Mouse (Mus musculus) liver, embryonic 13.5 days (tissue): ENCODE measurements around the gene 1500009C09Rik. TPM values are rescaled to one million over a fixed set of nuclear protein-coding genes. Genes with fewer than 3 reads are reported as not detected.

ENCODE experiments used
- ATAC-seq: fragments of 200-750 bp; cut with Nextera tagmentation; 2 replicates; pipeline ENCODE4 v1.8.0; 2017; ENCODE audit warnings: low read depth, mild to moderate bottlenecking, moderate number of reproducible peaks, moderate library complexity
- DNase-seq: peaks from one replicate; pipeline ENCODE4 v3.0.0; 2022
- H3K27ac ChIP-seq: fragments of 300-500 bp; sonication (generic); 2 replicates; pipeline ENCODE4 v1.5.1; 2015; ENCODE audit warnings: moderate library complexity, mild to moderate bottlenecking, inconsistent platforms
- H3K27me3 ChIP-seq: fragments of 300-500 bp; sonication (generic); 2 replicates; pipeline ENCODE4 v1.6.1; 2015; ENCODE audit warnings: mild to moderate bottlenecking, inconsistent platforms
- H3K36me3 ChIP-seq: fragments of 300-500 bp; sonication (generic); 2 replicates; pipeline ENCODE4 v1.6.1; 2015; ENCODE audit warnings: mild to moderate bottlenecking, inconsistent platforms
- H3K4me1 ChIP-seq: fragments of 300-500 bp; sonication (generic); replicated peaks from 2 replicates; pipeline ENCODE4 v1.6.1; 2015; ENCODE audit warnings: inconsistent platforms
- H3K4me2 ChIP-seq: fragments of 300-500 bp; sonication (generic); 2 replicates; pipeline ENCODE4 v1.6.1; 2015; ENCODE audit warnings: inconsistent platforms, mild to moderate bottlenecking, moderate library complexity
- H3K4me3 ChIP-seq: fragments of 300-500 bp; sonication (generic); replicated peaks from 2 replicates; pipeline ENCODE4 v1.5.1; 2015; ENCODE audit warnings: mild to moderate bottlenecking, inconsistent platforms
- H3K9ac ChIP-seq: fragments of 300-500 bp; sonication (generic); 2 replicates; pipeline ENCODE4 v1.6.1; 2015; ENCODE audit warnings: mild to moderate bottlenecking, inconsistent platforms
- H3K9me3 ChIP-seq: fragments of 300-500 bp; sonication (generic); replicated peaks from 2 replicates; pipeline ENCODE4 v1.6.1; 2016; ENCODE audit warnings: inconsistent platforms
- WGBS: fragments of 180-500 bp; shearing (Covaris S2); methylation state at CpG from one replicate; pipeline ENCODE4 v1.1.7; 2015; ENCODE audit not compliant: insufficient replicate concordance; 5-methylcytosine and 5-hydroxymethylcytosine counted together
- polyA plus RNA-seq: library from polyadenylated mRNA; unstranded; fragments of >200 nt; fragmentation: Nextera tagmentation; extraction: Ambion mirVana; gene quantifications from 2 replicates; pipeline ENCODE4 v1.2.1, GENCODE M21; 2015

The 1500009C09Rik gene
- polyA plus RNA-seq = not detected in 2 replicates

DNA sequence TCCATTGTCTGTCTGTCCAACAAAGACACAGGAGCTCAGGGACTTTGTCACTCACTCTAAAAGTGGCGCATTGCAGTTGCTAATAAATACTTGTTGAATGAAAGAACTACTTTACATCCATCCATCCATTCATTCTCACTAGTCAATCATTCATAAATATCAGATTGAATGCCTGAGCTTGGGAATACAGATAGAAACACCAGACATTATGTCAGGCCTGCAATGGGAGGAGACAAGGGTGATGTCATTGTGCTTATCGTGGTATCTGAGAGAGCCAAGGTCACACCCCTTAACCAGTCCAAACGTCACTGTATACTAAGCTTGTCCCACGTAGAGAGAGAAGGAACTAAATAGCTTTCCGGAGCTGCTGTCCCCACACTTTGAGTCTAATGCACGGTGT is at the start of gene 1500009C09Rik:
Gene 1500009C09Rik, plus strand, starts transcription at position 301 of the 400 bp plus-strand sequence.
- DNase-seq = no peak
- Histone ChIP-seq H3K27me3 (peaks cover 22% of the 10 kb centered on the region), H3K9ac (no peak within 1 kb of the TSS), H3K27ac (no peak within 1 kb of the TSS), H3K4me2 (no peak within 1 kb of the TSS), H3K4me3 (no peak within 1 kb of the TSS), H3K9me3 (no peaks in the 10 kb centered on the region; the same call in 1 of the 2 replicates), H3K4me1 (no peaks in the 10 kb centered on the region), H3K36me3 (no peaks in the 10 kb centered on the region)
- WGBS = 56% methylated on average over 6 of the region's 6 CpGs
- ATAC-seq = no peak

DNA sequence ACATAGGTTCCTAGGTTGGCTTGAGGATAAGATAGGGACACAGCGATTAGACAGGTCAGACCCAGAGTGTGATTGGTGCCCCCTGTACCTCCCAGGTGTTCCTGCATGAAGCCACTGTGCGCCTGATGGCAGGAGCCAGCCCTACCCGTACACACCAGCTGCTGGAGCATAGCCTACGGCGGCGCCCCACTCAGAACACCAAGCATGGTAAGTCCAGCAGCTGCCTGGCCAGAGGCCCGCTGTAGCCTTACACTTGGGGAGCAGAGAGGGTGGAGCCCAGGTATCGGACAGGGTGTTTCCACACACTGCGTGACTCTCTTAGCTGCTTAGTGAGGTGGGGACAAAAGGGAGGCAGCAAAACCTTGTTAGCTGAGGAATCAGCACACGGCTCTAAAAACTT is 49.1 kb upstream of the 1500009C09Rik start:
- H3K4me1 ChIP-seq = peaks cover 16% of the 10 kb centered on the region
- no peak overlapping the region for H3K27ac ChIP-seq
- H3K9me3 ChIP-seq = no peaks in the 10 kb centered on the region
- H3K4me3 ChIP-seq = no peak overlapping the region
- DNase-seq (no peak), ATAC-seq (no peak)
- 93% methylated on average over 10 of the region's 10 CpGs for WGBS
- H3K9ac ChIP-seq = no peak overlapping the region
- H3K36me3 ChIP-seq = peaks cover 79% of the 10 kb centered on the region
- peaks cover 27% of the 10 kb centered on the region for H3K27me3 ChIP-seq
- no peak overlapping the region for H3K4me2 ChIP-seq

DNA sequence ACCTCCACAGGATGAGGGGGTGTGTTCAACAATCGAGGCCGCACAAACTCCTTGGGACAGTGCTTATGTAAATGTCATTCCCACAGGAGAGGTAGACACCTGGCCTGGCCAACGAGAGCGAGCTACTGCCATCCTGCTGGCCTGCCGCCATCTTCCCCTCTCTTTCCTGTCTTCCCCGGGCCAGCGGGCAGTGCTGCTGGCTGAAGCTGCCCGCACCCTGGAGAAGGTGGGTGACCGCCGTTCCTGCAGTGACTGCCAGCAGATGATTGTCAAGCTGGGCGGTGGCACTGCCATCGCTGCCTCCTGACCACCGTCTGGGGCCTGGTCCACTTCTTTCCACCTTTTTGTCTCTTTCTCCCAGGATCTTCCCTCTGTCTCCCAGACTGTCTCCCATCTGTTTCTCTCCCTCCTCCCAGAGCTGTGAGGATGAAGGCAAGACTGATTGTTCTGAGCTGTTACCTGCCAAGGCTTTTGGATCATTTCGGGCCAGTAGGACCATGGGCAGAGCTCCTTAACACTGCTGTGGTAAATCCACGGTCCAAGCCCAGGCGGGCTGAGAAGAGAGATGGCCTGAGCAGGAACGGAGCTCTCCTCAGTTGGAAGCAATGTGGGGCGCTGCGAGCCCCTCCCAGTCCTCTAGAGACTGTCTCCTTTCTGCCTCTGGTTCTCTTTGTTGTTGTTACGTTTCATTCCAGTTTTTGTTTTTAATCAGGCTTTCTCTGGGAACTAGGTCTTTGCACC is 48.4 kb upstream of the 1500009C09Rik start:
- H3K27me3 ChIP-seq = peaks cover 34% of the 10 kb centered on the region
- no peak overlapping the region for H3K27ac ChIP-seq
- H3K4me2 ChIP-seq = no peak overlapping the region
- 91% methylated on average over 20 of the region's 20 CpGs for WGBS
- H3K4me1 ChIP-seq = peaks cover 13% of the 10 kb centered on the region
- ATAC-seq (no peak), DNase-seq (no peak)
- H3K9me3 ChIP-seq = no peaks in the 10 kb centered on the region
- no peak overlapping the region for H3K4me3 ChIP-seq
- no peak overlapping the region for H3K9ac ChIP-seq
- peaks cover 72% of the 10 kb centered on the region for H3K36me3 ChIP-seq

DNA sequence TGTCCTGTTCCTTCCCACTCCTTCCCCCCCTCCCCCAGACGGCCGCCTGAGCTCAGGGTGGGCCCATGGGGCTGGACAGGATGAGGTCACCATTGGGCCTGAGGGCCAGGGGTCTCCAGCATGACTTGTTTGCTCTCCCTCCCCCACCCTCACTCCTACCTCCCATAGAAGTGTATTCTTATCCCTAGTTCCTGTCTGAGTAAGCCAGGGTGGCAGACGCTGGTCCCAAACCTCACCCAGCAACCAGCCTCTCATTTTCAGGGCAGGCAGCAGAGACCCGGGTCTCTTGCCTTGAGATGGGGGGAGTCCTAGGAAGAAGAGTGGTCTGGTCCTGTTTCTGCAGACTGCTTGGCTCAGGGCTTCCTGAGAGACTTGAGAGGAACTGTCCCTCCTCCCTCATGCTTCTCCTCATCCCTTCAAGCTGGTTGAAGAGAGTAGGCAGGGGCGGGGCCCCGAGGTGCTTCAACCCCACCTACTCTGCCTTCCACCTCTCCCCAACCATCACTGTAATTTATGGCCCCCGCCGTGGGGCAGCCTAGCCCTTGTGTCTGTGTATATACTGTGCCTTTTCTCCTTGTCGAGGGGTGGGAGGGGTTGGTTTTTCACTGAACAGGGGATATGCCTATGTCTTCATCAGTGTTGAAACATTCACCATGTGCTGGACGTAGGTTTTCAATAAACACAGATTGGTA is 47.4 kb upstream of the 1500009C09Rik start:
- Histone ChIP-seq H3K9me3 (no peaks in the 10 kb centered on the region), H3K27me3 (peaks cover 45% of the 10 kb centered on the region), H3K36me3 (peaks cover 62% of the 10 kb centered on the region), H3K4me1 (peaks cover 12% of the 10 kb centered on the region), H3K4me3 (no peak overlapping the region), H3K9ac (no peak overlapping the region), H3K27ac (no peak overlapping the region), H3K4me2 (no peak overlapping the region)
- WGBS = 66% methylated on average over 10 of the region's 10 CpGs
- DNase-seq (no peak), ATAC-seq (no peak)

DNA sequence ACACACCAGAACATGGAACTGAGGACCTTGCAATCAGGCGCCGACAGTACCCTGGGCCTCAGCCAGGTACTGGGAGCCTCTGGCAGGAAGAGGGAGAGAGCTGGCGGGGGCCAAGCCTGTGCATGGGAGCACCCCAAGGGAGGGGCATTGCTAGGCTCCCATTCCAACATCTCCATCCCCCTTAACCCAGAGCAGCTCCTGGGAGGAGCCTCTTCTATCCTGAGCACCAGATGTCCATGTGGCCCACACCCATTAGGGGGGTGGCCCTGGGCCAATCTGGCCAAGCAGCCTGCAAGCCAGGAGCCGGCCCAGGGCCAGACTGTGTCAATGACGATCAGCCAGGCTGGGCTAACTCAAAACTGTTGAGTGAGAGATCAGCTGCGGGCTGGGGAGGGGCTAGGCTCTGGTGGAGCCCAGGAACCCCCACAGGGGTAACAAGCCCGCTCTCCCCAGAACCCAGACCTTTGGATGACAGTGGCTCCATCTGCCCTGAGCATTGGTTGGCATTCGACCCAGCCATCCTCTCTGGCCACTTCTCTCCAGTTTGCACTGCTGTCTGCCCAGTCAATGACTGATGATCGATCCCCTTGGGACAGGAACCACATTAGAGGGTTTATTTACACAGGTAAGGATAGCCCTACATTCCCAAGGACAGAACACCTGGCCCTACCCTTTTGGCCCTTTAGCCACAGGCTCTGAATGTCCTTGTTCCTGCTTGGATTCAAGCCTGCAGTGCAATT is 45.7 kb upstream of the 1500009C09Rik start:
- Histone ChIP-seq H3K36me3 (peaks cover 46% of the 10 kb centered on the region), H3K27ac (no peak overlapping the region), H3K4me3 (no peak overlapping the region), H3K27me3 (peaks cover 62% of the 10 kb centered on the region), H3K4me1 (peaks cover 13% of the 10 kb centered on the region), H3K9ac (no peak overlapping the region), H3K9me3 (no peaks in the 10 kb centered on the region), H3K4me2 (no peak overlapping the region)
- WGBS = 69% methylated on average over 9 of the region's 9 CpGs
- DNase-seq (no peak), ATAC-seq (peak; percentile 40)

DNA sequence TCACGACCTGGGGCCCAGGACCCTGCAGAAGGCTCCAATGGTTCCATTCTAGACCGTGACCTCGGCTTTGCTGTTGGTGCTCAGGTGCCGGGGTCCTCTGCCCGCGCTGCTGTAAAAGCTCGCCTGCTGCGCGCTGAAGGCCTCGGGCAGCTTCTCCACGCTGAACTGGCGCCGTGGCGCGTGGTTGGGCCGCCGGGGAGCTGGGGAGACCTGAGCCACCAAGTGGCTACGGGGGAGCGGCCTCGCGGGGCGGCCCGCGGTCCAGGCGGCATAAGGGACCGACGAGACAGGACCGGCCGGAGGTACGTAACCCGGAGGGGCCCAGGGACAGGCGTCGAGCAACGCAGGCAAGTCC is 45.1 kb upstream of the 1500009C09Rik start:
- Histone ChIP-seq H3K4me2 (no peak overlapping the region), H3K9ac (no peak overlapping the region), H3K36me3 (peaks cover 41% of the 10 kb centered on the region), H3K27ac (no peak overlapping the region), H3K4me1 (peaks cover 18% of the 10 kb centered on the region), H3K27me3 (peaks cover 67% of the 10 kb centered on the region), H3K9me3 (no peaks in the 10 kb centered on the region), H3K4me3 (no peak overlapping the region)
- no peak for ATAC-seq
- 41% methylated on average over 34 of the region's 34 CpGs for WGBS
- no peak for DNase-seq

DNA sequence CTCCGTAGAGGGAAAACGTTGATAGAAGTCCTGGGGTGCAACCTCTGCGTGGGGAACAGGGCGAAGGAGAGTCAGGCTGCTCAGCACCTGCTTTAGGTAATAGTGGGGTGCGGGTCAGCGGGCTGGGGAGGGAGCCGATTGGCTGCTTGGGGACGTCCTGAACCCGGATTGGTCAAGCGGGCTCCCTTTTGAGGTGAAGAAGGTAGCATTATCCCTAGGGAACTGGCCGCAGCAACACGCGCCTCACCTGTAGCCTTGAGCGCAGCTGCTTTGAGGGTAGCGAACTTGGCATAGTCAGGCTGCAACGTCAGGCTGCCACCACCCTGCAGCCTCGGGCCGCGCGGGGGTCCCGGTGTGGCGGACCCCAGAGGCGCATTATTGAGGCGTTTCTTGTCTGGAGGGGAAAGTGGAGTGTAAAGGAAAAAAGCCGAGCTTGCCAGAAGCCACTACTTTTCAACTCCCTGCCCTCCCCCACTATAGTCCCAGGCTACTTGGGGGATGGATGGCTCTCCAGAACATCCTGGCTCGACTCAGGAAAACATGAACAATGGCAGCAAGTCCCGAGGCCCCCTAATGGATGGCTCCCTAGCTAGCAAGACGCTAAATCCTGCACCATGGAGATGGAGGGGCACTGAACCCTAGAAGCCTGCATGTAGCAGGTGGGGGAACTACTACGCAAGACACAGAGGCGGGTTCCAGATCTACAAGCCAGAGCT is 44.5 kb upstream of the 1500009C09Rik start:
- peaks cover 73% of the 10 kb centered on the region for H3K27me3 ChIP-seq
- WGBS = 45% methylated on average over 30 of the region's 30 CpGs
- H3K4me3 ChIP-seq = no peak overlapping the region
- H3K9ac ChIP-seq = no peak overlapping the region
- no peak for DNase-seq
- no peak for ATAC-seq
- H3K36me3 ChIP-seq = peaks cover 35% of the 10 kb centered on the region
- H3K27ac ChIP-seq = no peak overlapping the region
- H3K4me2 ChIP-seq = no peak overlapping the region
- H3K4me1 ChIP-seq = peaks cover 24% of the 10 kb centered on the region
- no peaks in the 10 kb centered on the region for H3K9me3 ChIP-seq

DNA sequence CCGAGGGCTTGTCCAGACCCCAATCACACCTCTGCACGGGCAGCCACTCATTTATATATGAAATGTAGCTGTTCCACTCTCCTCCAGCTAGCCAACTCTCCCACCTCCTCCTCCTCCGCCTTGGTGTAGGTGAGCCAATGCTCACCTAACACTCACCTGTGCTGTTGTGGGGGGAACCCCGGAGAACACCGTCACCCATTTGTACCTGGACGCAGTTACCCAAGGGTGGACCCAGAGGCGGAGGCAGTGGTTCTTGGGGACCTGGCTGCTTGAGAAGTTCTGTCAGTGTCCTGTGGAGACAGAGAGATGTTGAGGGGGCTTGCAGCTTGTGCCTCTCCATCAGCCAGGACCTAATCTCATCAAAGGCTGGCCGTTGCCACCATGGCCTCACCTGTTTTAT is 43.9 kb upstream of the 1500009C09Rik start:
- no peak overlapping the region for H3K9ac ChIP-seq
- peaks cover 29% of the 10 kb centered on the region for H3K36me3 ChIP-seq
- no peak overlapping the region for H3K27ac ChIP-seq
- 75% methylated on average over 8 of the region's 8 CpGs for WGBS
- H3K27me3 ChIP-seq = peaks cover 79% of the 10 kb centered on the region
- ATAC-seq = no peak
- no peak overlapping the region for H3K4me2 ChIP-seq
- no peak for DNase-seq
- H3K9me3 ChIP-seq = no peaks in the 10 kb centered on the region
- H3K4me1 ChIP-seq = peaks cover 25% of the 10 kb centered on the region
- H3K4me3 ChIP-seq = no peak overlapping the region

DNA sequence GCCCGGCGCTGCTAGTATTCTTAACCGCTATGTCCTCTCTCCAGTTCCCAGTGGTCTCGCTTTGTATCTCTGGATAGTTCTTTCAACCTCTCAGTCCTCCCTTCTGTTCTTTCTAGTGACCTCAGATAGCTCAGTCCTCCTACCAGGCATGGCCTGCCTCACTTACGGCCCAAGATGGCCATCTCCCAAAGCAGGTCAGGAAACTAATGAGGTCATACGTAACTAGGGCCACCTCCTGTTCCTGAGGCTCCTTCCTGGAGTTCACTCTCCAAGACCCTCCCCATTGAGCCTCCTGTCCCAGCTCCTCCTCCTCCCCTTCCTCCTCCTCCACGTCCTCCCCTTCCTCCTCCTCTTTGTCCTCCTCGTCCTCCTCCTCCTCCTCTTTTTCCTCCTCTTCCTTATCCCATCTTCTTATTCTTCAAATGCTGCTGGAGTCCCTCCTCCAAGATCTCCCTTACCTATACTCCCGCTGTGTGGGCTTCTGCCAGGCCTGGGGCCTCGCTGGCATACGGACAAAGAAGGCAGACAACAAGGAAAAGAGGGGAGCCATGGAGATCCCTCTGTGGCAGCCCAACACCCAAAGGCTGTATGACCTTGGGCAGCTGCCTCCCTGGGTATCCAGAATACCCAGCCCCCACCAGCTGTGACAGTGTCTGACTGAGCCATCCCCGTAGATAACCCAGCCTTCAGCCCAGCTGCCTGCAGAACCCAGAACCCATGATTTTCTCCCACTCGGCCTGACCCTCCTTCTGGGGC is 42.7 kb upstream of the 1500009C09Rik start:
- H3K9me3 ChIP-seq = no peaks in the 10 kb centered on the region
- peaks cover 17% of the 10 kb centered on the region for H3K36me3 ChIP-seq
- H3K9ac ChIP-seq = no peak overlapping the region
- no peak overlapping the region for H3K4me3 ChIP-seq
- H3K27me3 ChIP-seq = peaks cover 91% of the 10 kb centered on the region
- DNase-seq (no peak), ATAC-seq (no peak)
- H3K4me2 ChIP-seq = no peak overlapping the region
- H3K4me1 ChIP-seq = peaks cover 25% of the 10 kb centered on the region
- no peak overlapping the region for H3K27ac ChIP-seq
- WGBS = 74% methylated on average over 13 of the region's 13 CpGs

DNA sequence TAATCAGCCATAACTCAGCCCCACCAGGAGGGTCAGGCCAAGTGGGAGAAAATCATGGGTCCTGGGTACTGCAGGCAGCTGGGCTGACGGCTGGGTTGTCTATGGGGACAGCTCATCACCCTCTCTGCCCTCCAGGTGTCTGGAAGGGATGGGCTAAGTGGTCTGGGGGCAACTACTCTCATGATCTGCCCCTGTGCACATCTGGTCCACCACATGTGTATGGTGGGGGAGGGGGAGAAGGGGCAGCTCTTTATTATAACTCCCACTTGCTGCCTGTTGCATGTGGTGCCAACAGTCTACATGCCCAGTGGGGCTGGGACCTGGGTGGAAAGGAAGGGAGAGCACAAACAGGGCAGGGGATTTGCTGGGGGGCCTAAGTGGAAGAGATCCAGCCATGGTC is 41.4 kb upstream of the 1500009C09Rik start:
- DNase-seq = no peak
- no peak overlapping the region for H3K9ac ChIP-seq
- H3K4me1 ChIP-seq = peaks cover 24% of the 10 kb centered on the region
- ATAC-seq = no peak
- peaks cover 4% of the 10 kb centered on the region for H3K36me3 ChIP-seq
- no peaks in the 10 kb centered on the region for H3K9me3 ChIP-seq
- H3K27me3 ChIP-seq = peaks cover 100% of the 10 kb centered on the region
- H3K4me2 ChIP-seq = no peak overlapping the region
- H3K27ac ChIP-seq = no peak overlapping the region
- 50% methylated on average over 1 of the region's 1 CpGs for WGBS
- no peak overlapping the region for H3K4me3 ChIP-seq
